Mouse (Mus musculus): Measurements from ENCODE around the gene Blcap.

DNA sequence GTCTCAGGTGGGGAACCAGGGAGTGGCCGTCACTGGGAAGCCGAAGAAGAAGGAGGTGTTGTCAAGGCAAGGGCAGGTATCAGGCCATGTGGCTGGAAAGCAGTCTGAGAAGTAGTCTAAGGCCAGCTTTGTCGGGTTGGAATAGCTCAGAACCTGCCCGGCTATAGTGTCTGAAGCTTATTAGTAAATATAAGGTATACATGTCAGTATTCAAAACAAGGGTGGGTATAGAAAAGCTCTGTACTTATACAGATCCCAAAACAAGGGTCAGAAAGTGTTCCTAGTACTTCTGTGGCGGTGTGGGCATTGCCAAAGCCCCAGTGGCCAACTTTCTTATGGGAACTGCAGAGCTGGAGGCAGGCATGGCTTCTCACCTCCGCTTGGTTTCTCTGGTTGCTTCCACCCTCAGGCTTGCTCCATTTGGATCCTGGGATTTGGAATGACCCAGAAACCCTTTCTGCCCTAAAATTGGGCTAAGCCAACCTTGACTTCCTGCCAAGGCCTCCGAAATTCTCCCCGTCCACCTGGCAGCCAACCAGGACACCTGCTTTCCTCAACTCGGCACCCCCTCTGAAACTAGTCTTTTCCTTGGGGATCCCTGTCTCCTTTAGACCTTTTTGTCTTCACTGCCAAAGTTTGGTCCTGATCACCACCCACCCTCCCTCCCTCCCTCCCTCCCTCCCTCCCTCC lies 1.1 kb downstream of the Blcap start:
- no peak for TF ChIP-seq POLR2A (IDR thresholded peaks at IDR 0.05; ENCODE audit: borderline replicate concordance, extremely low read depth, low read depth, low read length)
- TF ChIP-seq CTCF (IDR thresholded peaks at IDR 0.05; ENCODE audit: insufficient read depth, low read length): no peak
